Mouse (Mus musculus) embryonic facial prominence, embryonic 11.5 days (tissue): ENCODE results near the gene Diaph2. TPM values are rescaled to one million over a fixed set of nuclear protein-coding genes. Genes with fewer than 3 reads are reported as not detected.

ENCODE experiments used
- ATAC-seq: fragments of 200-750 bp; cut with Nextera tagmentation; replicated peaks from 2 replicates; pipeline ENCODE4 v1.8.0; 2017; ENCODE audit warnings: low read depth; ENCODE audit not compliant: insufficient number of reproducible peaks, low FRiP score, low TSS enrichment
- DNase-seq: peaks from one replicate; pipeline ENCODE4 v3.0.0-alpha.2; 2015; ENCODE audit warnings: low spot score
- H3K27ac ChIP-seq: fragments of 300-500 bp; sonication (generic); replicated peaks from 2 replicates; pipeline ENCODE4 v1.5.1; 2014; ENCODE audit warnings: mild to moderate bottlenecking, low read depth, low read length, control low read depth
- H3K27me3 ChIP-seq: fragments of 300-500 bp; sonication (generic); 2 replicates; pipeline ENCODE4 v1.6.1; 2014; ENCODE audit warnings: mild to moderate bottlenecking, low read length, moderate library complexity, mixed read lengths; ENCODE audit not compliant: control insufficient read depth, insufficient read depth
- H3K36me3 ChIP-seq: fragments of 300-500 bp; sonication (generic); replicated peaks from 2 replicates; pipeline ENCODE4 v1.6.1; 2014; ENCODE audit warnings: low read depth, mild to moderate bottlenecking, low read length, moderate library complexity, mixed read lengths; ENCODE audit not compliant: control insufficient read depth, insufficient read depth
- H3K4me1 ChIP-seq: fragments of 300-500 bp; sonication (generic); 2 replicates; pipeline ENCODE4 v1.6.1; 2014; ENCODE audit warnings: low read length, mixed read lengths; ENCODE audit not compliant: control insufficient read depth, insufficient read depth
- H3K4me2 ChIP-seq: fragments of 300-500 bp; sonication (generic); 2 replicates; pipeline ENCODE4 v1.6.1; 2014; ENCODE audit warnings: low read depth, mild to moderate bottlenecking, control low read depth, low read length, moderate library complexity
- H3K4me3 ChIP-seq: fragments of 300-500 bp; sonication (generic); 2 replicates; pipeline ENCODE4 v1.5.1; 2014; ENCODE audit warnings: low read depth, low read length, control low read depth
- H3K9ac ChIP-seq: fragments of 300-500 bp; sonication (generic); replicated peaks from 2 replicates; pipeline ENCODE4 v1.6.1; 2014; ENCODE audit warnings: mild to moderate bottlenecking, control low read depth, low read length
- H3K9me3 ChIP-seq: fragments of 300-500 bp; sonication (generic); replicated peaks from 2 replicates; pipeline ENCODE4 v1.6.1; 2016; ENCODE audit warnings: mild to moderate bottlenecking, low read length, inconsistent platforms, mixed read lengths; ENCODE audit not compliant: control insufficient read depth
- WGBS: fragments of 180-500 bp; shearing (Covaris S2); extraction: QIAGEN DNeasy Blood & Tissue Kit; methylation state at CpG from one replicate; pipeline ENCODE4 v1.1.7; 2014; 5-methylcytosine and 5-hydroxymethylcytosine counted together
- polyA plus RNA-seq: library from polyadenylated mRNA; unstranded; fragments of >200 nt; fragmentation: Nextera tagmentation; extraction: Ambion mirVana; gene quantifications from 2 replicates; pipeline ENCODE4 v1.2.1, GENCODE M21; 2014

Diaph2 gene
- polyA plus RNA-seq, 1 experiment from 2014 or later = 4.7 TPM

- no peaks in the 10 kb centered on the region for H3K27me3 ChIP-seq
- no peak for ATAC-seq
Measured at GRCm38 (mm10) chrX:130451822-130452487, 702.4 kb downstream of the Diaph2 start.

GRCm38 (mm10) chrX:130452488-130452823 is 702.9 kb downstream of the Diaph2 start:
- Histone ChIP-seq H3K27ac (no peak overlapping the region), H3K9ac (no peak overlapping the region), H3K4me1 (no peaks in the 10 kb centered on the region), H3K4me3 (no peak overlapping the region), H3K9me3 (no peaks in the 10 kb centered on the region), H3K4me2 (no peak overlapping the region), H3K27me3 (no peaks in the 10 kb centered on the region), H3K36me3 (no peaks in the 10 kb centered on the region)
- no peak for ATAC-seq
- no peak for DNase-seq
- WGBS = 89% methylated on average over 4 of the region's 4 CpGs

More at GRCm38 (mm10) chrX:130451822-130452487, 702.4 kb downstream of the Diaph2 start:
- H3K4me1 ChIP-seq = no peaks in the 10 kb centered on the region
- no peak overlapping the region for H3K9ac ChIP-seq
- H3K36me3 ChIP-seq = no peaks in the 10 kb centered on the region
- 59% methylated on average over 4 of the region's 4 CpGs for WGBS
- no peak overlapping the region for H3K4me2 ChIP-seq
- H3K27ac ChIP-seq = no peak overlapping the region
- DNase-seq = no peak
- no peak overlapping the region for H3K4me3 ChIP-seq
- H3K9me3 ChIP-seq = no peaks in the 10 kb centered on the region

GRCm38 (mm10) chrX:130473133-130473532 is 723.6 kb downstream of the Diaph2 start:
- H3K4me3 ChIP-seq = no peak overlapping the region
- H3K9ac ChIP-seq = no peak overlapping the region
- no peak overlapping the region for H3K4me2 ChIP-seq
- no peak for DNase-seq
- WGBS = 48% methylated on average over 2 of the region's 2 CpGs
- no peaks in the 10 kb centered on the region for H3K4me1 ChIP-seq
- no peaks in the 10 kb centered on the region for H3K27me3 ChIP-seq
- no peaks in the 10 kb centered on the region for H3K36me3 ChIP-seq
- no peak for ATAC-seq
- H3K9me3 ChIP-seq = no peaks in the 10 kb centered on the region
- H3K27ac ChIP-seq = no peak overlapping the region

GRCm38 (mm10) chrX:130480877-130481276 is 731.3 kb downstream of the Diaph2 start:
- Histone ChIP-seq H3K27me3 (no peaks in the 10 kb centered on the region), H3K9me3 (no peaks in the 10 kb centered on the region), H3K27ac (no peak overlapping the region), H3K4me1 (no peaks in the 10 kb centered on the region), H3K4me3 (no peak overlapping the region), H3K4me2 (no peak overlapping the region), H3K36me3 (no peaks in the 10 kb centered on the region), H3K9ac (no peak overlapping the region)
- ATAC-seq (no peak), DNase-seq (no peak)
- 100% methylated on average over 1 of the region's 1 CpGs for WGBS

GRCm38 (mm10) chrX:130502680-130503464 is 753.3 kb downstream of the Diaph2 start:
- Histone ChIP-seq H3K4me3 (no peak overlapping the region), H3K27me3 (no peaks in the 10 kb centered on the region), H3K36me3 (no peaks in the 10 kb centered on the region), H3K4me2 (no peak overlapping the region), H3K9me3 (no peaks in the 10 kb centered on the region), H3K4me1 (no peaks in the 10 kb centered on the region), H3K27ac (no peak overlapping the region), H3K9ac (no peak overlapping the region)
- 68% methylated on average over 12 of the region's 12 CpGs for WGBS
- ATAC-seq (no peak), DNase-seq (no peak)

- no peak overlapping the region for H3K27ac ChIP-seq
- H3K9me3 ChIP-seq = no peaks in the 10 kb centered on the region
- no peak overlapping the region for H3K4me3 ChIP-seq
- no peaks in the 10 kb centered on the region for H3K4me1 ChIP-seq
- H3K36me3 ChIP-seq = no peaks in the 10 kb centered on the region
- DNase-seq (no peak), ATAC-seq (no peak)
- H3K27me3 ChIP-seq = no peaks in the 10 kb centered on the region
- 79% methylated on average over 3 of the region's 3 CpGs for WGBS
- no peak overlapping the region for H3K9ac ChIP-seq
- H3K4me2 ChIP-seq = no peak overlapping the region
Measured at GRCm38 (mm10) chrX:130503465-130503860, 753.9 kb downstream of the Diaph2 start.

- Histone ChIP-seq H3K27ac (no peak overlapping the region), H3K9me3 (no peaks in the 10 kb centered on the region), H3K36me3 (no peaks in the 10 kb centered on the region), H3K9ac (no peak overlapping the region), H3K4me1 (no peaks in the 10 kb centered on the region), H3K27me3 (no peaks in the 10 kb centered on the region), H3K4me3 (no peak overlapping the region), H3K4me2 (no peak overlapping the region)
- 0 out of 2 replicates have a peak, but pooled peaks have one; percentile 39 for ATAC-seq
- WGBS = 25% methylated on average over 5 of the region's 5 CpGs
- DNase-seq = no peak
Measured at GRCm38 (mm10) chrX:130505626-130506025, 756.1 kb downstream of the Diaph2 start.
